Mouse (Mus musculus): ENCODE results near the gene Dnaic2. TPM values are rescaled to one million over a fixed set of nuclear protein-coding genes. Genes with fewer than 3 reads are reported as not detected.

Dnaic2 gene
- 1.3 and 2.4 TPM in 2 replicates for polyA plus RNA-seq (2016; fragmentation: Nextera tagmentation; extraction: Ambion mirVana)

DNA sequence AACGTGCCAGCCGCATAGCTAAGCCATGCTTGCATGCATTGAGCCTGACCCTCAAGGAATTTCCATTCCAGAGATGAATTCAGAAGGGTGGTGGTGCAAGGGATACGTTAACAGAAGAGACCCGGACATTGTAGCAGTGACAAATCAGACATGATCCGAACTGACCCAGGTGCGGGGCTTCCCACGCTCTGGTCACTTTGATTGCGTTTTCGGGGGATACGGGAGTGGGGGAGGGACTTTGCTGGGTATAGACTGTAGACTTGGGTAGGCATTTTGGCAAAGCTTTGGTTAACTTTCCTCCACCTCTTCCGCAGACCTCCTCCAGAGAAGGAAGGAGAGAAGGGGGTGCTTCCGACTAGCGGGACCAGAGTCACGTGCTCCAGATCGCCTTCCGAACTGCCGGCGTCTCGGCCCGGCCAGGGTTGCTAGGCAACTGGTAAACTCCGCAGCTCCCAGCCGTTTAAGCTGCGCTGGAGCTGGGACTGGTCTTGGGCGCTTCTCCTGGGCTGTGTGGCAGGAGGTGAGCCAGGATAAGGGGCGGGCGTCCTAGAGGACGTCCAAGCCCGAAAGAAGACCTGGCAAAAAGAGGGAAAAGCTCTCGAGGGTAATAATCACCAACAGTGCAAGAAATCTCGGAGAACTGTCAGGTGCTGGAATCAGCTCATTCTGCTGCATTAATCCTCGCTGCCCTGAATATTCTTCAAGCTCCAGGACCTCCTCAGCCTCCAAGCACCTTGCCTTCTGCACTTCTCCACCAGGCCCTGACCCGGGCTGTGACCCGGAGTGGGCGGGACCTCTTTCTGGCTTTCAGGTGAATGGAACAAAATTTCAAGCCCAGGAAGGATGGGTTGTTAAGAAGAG is at the start of gene Dnaic2:
Dnaic2 (plus strand) TSS at position 444 of the 861 bp plus-strand sequence.
- Histone ChIP-seq H3K9ac (replicated peaks) (peak within 1 kb of the TSS; percentile 26), H3K4me1 (peaks cover 20% of the 10 kb centered on the region)

GRCm38 (mm10) chr11:114679582-114679981 is 47.6 kb upstream of the Dnaic2 start:
- Histone ChIP-seq H3K4me1 (peaks cover 32% of the 10 kb centered on the region), H3K9ac (replicated peaks) (no peak overlapping the region), H3K36me3 (no peaks in the 10 kb centered on the region), H3K4me2 (replicated peaks) (no peak overlapping the region), H3K9me3 (no peaks in the 10 kb centered on the region), H3K4me3 (no peak overlapping the region), H3K27ac (replicated peaks) (no peak overlapping the region), H3K27me3 (peaks cover 27% of the 10 kb centered on the region)
- ATAC-seq (ENCODE audit: low FRiP score, low read depth): no peak
- WGBS: 87% methylated on average over 8 of the region's 8 CpGs

More for the DNA sequence above, at the start of gene Dnaic2:
- no peaks in the 10 kb centered on the region for H3K9me3 ChIP-seq
- ATAC-seq (ENCODE audit: low FRiP score, low read depth): peak; percentile 90
- 9% methylated on average over 34 of the region's 34 CpGs for WGBS
- H3K27ac ChIP-seq (replicated peaks): no peak within 1 kb of the TSS
- peak within 1 kb of the TSS; percentile 36 for H3K4me3 ChIP-seq
- H3K36me3 ChIP-seq: no peaks in the 10 kb centered on the region
- peak within 1 kb of the TSS; percentile 52 for H3K4me2 ChIP-seq (replicated peaks)
- peaks cover 25% of the 10 kb centered on the region for H3K27me3 ChIP-seq

DNA sequence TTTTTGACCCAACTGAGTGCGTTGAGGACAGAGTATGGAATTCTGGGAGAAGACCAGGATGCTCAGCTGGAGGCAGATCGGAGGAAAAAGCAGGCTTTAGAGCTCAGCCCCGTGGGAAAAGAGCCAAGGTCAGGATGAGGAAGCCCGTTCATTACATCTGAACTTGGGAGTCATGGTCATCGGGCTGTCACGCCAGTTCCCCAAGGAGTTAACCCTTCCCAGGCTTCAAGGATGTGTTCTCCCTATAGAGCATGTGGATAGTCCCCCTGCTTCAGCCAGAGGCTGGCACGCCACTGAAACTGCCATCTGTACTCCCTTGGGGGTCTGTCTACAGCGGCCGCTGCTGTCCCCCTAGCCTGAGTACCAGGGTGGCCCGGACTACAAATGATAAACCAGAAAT is 46.9 kb upstream of the Dnaic2 start:
- H3K27ac ChIP-seq (replicated peaks): no peak overlapping the region
- 67% methylated on average over 10 of the region's 10 CpGs for WGBS
- H3K4me1 ChIP-seq: peaks cover 35% of the 10 kb centered on the region
- H3K4me3 ChIP-seq: no peak overlapping the region
- H3K4me2 ChIP-seq (replicated peaks): no peak overlapping the region
- no peaks in the 10 kb centered on the region for H3K36me3 ChIP-seq
- peaks cover 25% of the 10 kb centered on the region for H3K27me3 ChIP-seq
- no peaks in the 10 kb centered on the region for H3K9me3 ChIP-seq
- no peak overlapping the region for H3K9ac ChIP-seq (replicated peaks)
- ATAC-seq (ENCODE audit: low FRiP score, low read depth): no peak

DNA sequence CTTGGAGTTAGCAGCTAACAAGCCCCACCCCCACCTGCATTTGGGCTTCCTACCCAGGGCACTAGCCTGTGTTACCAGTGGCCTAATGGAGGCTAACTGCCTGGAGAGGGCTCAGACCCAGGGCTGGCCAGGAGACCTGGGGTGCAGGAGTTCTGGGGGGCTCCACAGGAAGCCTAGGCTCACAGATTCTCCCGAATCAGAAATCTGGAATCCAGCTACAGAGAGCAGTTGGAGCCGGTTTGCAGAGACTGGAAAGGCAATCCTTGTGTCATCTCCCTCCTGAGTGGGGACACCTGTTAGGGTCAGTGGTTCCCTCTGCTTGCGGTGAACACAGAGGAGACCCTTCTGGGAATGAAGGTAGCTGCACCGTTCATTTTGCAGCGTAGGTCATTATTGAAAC is 46.2 kb upstream of the Dnaic2 start:
- no peak overlapping the region for H3K4me3 ChIP-seq
- peaks cover 18% of the 10 kb centered on the region for H3K27me3 ChIP-seq
- WGBS: 56% methylated on average over 5 of the region's 5 CpGs
- no peaks in the 10 kb centered on the region for H3K9me3 ChIP-seq
- peaks cover 30% of the 10 kb centered on the region for H3K4me1 ChIP-seq
- no peak overlapping the region for H3K4me2 ChIP-seq (replicated peaks)
- no peak for ATAC-seq (ENCODE audit: low FRiP score, low read depth)
- no peak overlapping the region for H3K27ac ChIP-seq (replicated peaks)
- no peaks in the 10 kb centered on the region for H3K36me3 ChIP-seq
- no peak overlapping the region for H3K9ac ChIP-seq (replicated peaks)

- H3K27me3 ChIP-seq: peaks cover 4% of the 10 kb centered on the region; the same call in 1 of the 2 replicates
- 96% methylated on average over 13 of the region's 13 CpGs for WGBS
- no peak overlapping the region for H3K4me3 ChIP-seq
- no peak overlapping the region for H3K9ac ChIP-seq (replicated peaks)
- no peak overlapping the region for H3K27ac ChIP-seq (replicated peaks)
- no peaks in the 10 kb centered on the region for H3K36me3 ChIP-seq
- no peaks in the 10 kb centered on the region for H3K9me3 ChIP-seq
- H3K4me1 ChIP-seq: peaks cover 17% of the 10 kb centered on the region
- no peak overlapping the region for H3K4me2 ChIP-seq (replicated peaks)
- no peak for ATAC-seq (ENCODE audit: low FRiP score, low read depth)
Measured at GRCm38 (mm10) chr11:114682321-114682900, 44.8 kb upstream of the Dnaic2 start.

DNA sequence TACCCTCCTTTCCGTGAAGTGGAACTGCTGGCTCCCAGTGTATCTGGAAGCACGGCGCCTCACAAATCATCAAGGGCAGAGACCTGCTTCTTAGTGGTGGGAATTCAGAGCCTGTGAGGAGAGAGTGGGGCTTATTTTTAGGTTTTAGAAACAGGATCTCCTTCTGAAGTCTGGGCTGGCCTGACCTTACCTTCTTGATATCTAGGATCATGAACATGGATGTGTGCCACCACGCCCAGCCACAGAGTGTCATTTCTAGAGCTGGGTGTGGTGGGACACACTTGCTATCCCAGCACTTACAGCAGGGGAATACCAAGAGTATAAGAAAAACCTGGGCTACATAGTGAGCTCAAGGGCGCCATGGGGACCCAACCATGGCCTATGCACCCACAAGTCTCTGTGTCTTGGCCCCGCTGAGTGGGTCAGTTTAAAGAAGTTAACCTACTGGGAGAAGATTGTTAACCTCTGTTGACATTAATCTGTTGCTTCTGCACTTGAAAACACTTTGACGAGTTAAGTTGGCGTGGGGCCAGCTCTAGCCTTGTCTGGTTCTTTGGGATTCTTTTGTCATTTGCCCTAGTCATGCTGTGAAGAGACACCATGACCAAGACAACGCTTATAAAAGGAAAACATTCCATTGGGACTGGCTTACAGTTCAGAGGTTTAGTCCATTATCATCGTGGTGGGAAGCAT is 44.0 kb upstream of the Dnaic2 start:
- H3K9ac ChIP-seq (replicated peaks): no peak overlapping the region
- no peak overlapping the region for H3K27ac ChIP-seq (replicated peaks)
- no peak overlapping the region for H3K4me3 ChIP-seq
- no peaks in the 10 kb centered on the region for H3K36me3 ChIP-seq
- WGBS: 87% methylated on average over 10 of the region's 10 CpGs
- ATAC-seq (ENCODE audit: low FRiP score, low read depth): no peak
- no peaks in the 10 kb centered on the region for H3K9me3 ChIP-seq
- no peaks in the 10 kb centered on the region for H3K27me3 ChIP-seq
- H3K4me1 ChIP-seq: peaks cover 17% of the 10 kb centered on the region
- H3K4me2 ChIP-seq (replicated peaks): no peak overlapping the region

GRCm38 (mm10) chr11:114683722-114684621 is 43.2 kb upstream of the Dnaic2 start:
- 74% methylated on average over 18 of the region's 20 CpGs for WGBS
- Histone ChIP-seq H3K36me3 (no peaks in the 10 kb centered on the region), H3K4me3 (no peak overlapping the region), H3K27me3 (no peaks in the 10 kb centered on the region), H3K27ac (replicated peaks) (no peak overlapping the region), H3K4me2 (replicated peaks) (no peak overlapping the region), H3K4me1 (peaks cover 17% of the 10 kb centered on the region), H3K9ac (replicated peaks) (no peak overlapping the region), H3K9me3 (no peaks in the 10 kb centered on the region)
- no peak for ATAC-seq (ENCODE audit: low FRiP score, low read depth)

DNA sequence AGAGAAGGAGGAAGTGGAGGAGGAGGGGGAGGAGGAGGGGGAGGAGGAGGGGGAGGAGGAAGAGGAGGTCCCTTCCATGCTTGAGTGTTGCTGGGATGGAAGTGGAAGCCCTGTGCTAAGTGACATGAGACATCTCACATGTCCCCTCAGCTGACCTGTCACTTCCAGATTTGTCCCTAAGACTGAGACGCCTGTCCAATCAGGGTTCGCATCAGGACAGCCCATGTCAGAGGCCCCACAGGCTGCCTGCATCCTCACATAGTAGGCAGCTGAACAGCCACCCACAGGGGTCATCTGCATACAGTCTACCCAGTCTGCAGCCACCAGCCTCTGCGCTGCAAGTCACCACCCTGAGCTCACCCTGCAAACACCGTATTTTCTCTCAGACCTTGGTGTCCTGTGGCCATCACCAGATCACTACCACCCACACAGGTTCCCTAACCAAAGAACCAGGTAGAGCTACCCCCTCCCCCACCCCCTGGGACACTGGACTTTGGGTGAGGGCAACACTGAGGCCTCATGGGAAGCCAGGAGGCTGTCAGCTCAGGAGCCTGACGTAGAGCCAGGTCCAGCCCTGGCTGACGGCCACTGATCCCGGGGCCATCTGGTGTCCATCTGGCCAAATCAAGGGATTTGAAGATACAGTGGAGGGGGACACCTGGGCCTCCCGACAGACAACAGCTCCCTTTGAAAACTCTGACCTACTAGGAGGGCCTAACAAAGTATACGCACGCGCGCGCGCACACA is 42.4 kb upstream of the Dnaic2 start:
- Histone ChIP-seq H3K4me2 (replicated peaks) (no peak overlapping the region), H3K4me1 (peaks cover 17% of the 10 kb centered on the region), H3K9me3 (no peaks in the 10 kb centered on the region), H3K27ac (replicated peaks) (no peak overlapping the region), H3K4me3 (no peak overlapping the region), H3K9ac (replicated peaks) (no peak overlapping the region), H3K36me3 (no peaks in the 10 kb centered on the region), H3K27me3 (no peaks in the 10 kb centered on the region)
- no peak for ATAC-seq (ENCODE audit: low FRiP score, low read depth)
- 61% methylated on average over 9 of the region's 14 CpGs for WGBS

- H3K4me1 ChIP-seq: peaks cover 13% of the 10 kb centered on the region
- H3K9me3 ChIP-seq: no peaks in the 10 kb centered on the region
- no peak overlapping the region for H3K4me3 ChIP-seq
- H3K27me3 ChIP-seq: no peaks in the 10 kb centered on the region
- no peaks in the 10 kb centered on the region for H3K36me3 ChIP-seq
- no peak for ATAC-seq (ENCODE audit: low FRiP score, low read depth)
- no peak overlapping the region for H3K4me2 ChIP-seq (replicated peaks)
- no peak overlapping the region for H3K27ac ChIP-seq (replicated peaks)
- 84% methylated on average over 9 of the region's 9 CpGs for WGBS
- no peak overlapping the region for H3K9ac ChIP-seq (replicated peaks)
Measured at GRCm38 (mm10) chr11:114685526-114686040, 41.6 kb upstream of the Dnaic2 start.

DNA sequence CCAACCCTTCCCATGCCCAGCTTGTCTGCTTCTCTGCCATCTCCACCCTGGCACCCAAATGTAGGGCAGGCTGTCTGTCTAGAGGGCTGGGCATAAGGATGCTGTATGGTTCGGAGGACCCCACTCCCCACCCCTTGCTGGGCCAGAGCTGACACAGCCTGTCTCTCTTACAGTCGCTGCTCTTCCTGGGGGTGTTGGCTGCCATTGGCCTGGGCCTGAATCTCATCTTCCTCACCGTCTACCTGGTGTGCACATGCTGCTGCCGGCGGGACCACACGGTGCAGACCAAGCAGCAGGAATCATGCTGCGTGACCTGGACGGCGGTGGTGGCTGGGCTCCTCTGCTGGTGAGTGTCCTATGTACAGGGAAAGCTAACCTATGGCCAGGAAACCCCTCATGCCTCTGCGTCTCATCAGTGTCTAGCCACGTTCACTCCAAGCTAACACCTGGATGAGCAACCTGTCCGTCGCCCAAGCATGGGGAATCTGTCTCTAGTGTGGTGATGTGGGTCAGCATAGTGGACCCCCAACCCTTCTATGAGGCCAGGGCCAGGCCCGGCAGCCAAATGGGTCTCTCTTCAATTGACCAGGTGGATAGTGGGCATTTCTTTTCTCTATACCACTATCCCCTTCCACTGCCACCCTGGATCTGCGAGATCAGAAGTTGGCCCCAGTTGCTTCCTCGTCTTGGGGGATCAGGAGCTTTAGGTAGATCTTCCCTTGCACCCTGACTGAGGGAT is 40.8 kb upstream of the Dnaic2 start:
- ATAC-seq (ENCODE audit: low FRiP score, low read depth): no peak
- 91% methylated on average over 16 of the region's 16 CpGs for WGBS
- H3K36me3 ChIP-seq: no peaks in the 10 kb centered on the region
- H3K27ac ChIP-seq (replicated peaks): no peak overlapping the region
- H3K4me3 ChIP-seq: no peak overlapping the region
- no peaks in the 10 kb centered on the region for H3K27me3 ChIP-seq
- H3K9ac ChIP-seq (replicated peaks): no peak overlapping the region
- H3K4me2 ChIP-seq (replicated peaks): no peak overlapping the region
- H3K4me1 ChIP-seq: peaks cover 11% of the 10 kb centered on the region; the same call in 1 of the 2 replicates
- no peaks in the 10 kb centered on the region for H3K9me3 ChIP-seq
